Mouse (Mus musculus): Measurements from ENCODE around the gene Hddc3.
"Not testable (repeated sequence)": the region's sequence is repeated elsewhere in the genome, so short reads cannot be mapped to it uniquely, and the experiment has no call there.

Gene Hddc3

DNA sequence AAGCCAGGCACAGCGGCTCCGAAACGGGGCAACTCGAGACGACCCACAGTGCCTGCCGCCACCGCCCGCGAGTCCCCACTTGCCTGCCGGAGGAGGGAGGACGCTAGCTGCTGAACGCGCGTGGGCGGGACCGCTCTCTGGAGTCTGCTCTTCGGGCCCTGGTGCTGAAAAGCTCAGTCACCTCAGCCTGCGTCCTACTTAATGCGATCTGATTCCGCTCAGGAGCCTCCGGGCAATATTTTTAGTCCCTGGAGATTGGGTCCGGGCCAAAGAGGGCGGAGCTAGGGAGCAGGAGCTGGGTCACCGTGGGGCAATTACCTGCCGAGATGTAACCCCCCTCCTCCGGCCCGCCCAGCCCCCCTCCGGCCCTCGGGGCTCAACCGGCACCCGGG is 27.7 kb downstream of the Hddc3 start:
- peak; percentile 78 for DNase-seq (ENCODE audit: low spot score)

- DNase-seq (ENCODE audit: low spot score) = peak; percentile 89
These were observed 28.3 kb downstream of the Hddc3 start, which contains the start of gene Man2a2 for GRCm38 (mm10) chr7:80371041-80371751. Gene Man2a2, minus strand, starts transcription at chr7:80371375.

- no peak for DNase-seq (ENCODE audit: low spot score)
These were observed 29.3 kb downstream of the Hddc3 start for GRCm38 (mm10) chr7:80372166-80372565.

GRCm38 (mm10) chr7:80372667-80373066 is 29.8 kb downstream of the Hddc3 start:
- no peak for DNase-seq (ENCODE audit: low spot score)

GRCm38 (mm10) chr7:80373352-80373751 is 30.4 kb downstream of the Hddc3 start:
- DNase-seq (ENCODE audit: low spot score) = no peak

DNA sequence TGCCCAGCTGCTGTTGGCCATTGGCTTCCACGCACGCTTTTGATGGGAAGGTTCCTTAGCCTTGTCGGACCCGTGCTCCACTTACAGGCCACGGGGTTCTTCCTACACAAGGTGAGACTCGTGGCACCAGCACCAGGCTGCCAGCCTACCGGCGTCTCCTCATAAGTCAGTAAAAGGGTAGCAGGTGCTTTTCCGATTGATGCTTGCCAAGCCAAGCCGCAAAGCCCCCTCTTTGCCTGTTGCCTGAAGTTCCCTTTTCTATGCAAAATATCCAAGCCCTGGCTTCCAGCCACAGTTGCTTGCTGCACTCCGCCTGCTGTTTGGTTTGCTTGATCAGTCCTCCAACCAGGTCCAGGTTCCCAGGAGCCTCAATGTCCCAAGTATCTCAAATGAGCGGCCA is 30.9 kb downstream of the Hddc3 start:
- DNase-seq (ENCODE audit: low spot score) = no peak

- no peak for DNase-seq (ENCODE audit: low spot score)
These were observed 31.4 kb downstream of the Hddc3 start for GRCm38 (mm10) chr7:80374280-80374679.

GRCm38 (mm10) chr7:80374733-80375132 is 31.8 kb downstream of the Hddc3 start:
- no peak for DNase-seq (ENCODE audit: low spot score)

DNA sequence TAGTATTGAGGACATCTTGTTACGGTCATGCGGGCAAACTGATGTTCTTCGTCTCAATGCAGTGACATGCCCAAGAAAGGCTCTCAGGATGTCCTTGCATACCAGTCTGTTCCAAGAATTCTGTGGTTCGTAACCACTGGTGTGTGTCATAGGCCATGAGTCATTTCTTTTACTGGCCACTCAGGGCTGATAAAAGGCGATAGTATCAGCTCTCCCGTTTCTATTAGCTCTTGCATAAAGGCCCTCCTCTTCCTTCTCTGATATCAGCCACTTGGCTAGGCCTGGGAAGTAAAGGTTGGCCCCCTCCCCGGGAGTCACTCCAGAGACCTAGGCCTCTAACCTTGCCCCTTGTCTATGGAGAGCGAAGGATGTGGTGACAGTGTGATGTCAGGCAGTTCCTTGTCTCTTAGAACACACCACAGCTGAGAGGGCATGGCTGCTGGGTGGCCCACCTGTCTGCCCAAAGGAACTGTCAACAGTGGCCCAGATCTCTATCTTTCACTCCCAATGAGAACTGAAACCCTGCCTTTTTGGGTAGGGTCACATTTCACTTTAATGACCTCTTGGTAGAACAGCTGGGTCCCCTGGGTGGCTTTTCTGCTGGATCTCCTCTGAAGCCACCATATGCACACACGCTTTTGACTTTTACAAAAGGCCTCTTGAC is 32.6 kb downstream of the Hddc3 start:
- DNase-seq (ENCODE audit: low spot score) = no peak

DNA sequence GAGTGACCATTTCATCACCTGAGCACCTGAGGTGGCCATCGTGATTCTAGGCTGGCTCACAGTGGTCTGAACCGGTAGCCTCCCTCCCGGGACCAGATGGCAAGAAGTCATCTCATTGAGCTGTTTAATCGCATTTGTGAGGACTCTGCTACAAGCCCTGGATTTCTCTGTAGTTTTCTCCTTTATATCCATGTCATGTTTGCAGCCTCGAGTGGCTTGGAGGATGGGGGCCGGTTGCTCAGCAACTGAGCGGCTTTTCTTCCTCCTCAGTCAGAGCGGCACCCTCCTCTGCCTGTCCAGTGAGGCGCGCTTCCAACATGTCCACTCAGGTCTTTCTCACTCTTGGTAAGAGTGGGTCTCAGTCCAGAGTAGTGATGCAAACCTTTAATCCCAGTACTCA is 33.3 kb downstream of the Hddc3 start:
- no peak for DNase-seq (ENCODE audit: low spot score)

DNA sequence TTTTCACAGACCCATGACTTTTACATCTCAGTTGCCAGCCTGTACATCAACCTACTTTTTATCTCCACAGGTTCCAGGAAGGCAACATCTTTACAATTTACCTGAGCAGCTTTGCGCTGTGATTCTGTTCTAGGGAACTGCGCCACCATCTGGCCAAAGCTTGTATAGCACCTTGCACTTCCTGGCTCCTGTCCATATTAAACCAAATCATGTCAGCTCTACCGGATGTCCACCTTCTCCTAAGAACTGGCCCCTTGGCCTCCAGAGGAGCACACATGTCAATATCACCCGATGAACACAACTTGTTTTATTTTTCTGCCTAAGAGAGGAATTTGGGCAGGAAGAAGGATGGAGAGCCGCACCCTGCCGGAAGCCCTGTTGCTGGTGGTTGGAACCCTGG is 34.6 kb downstream of the Hddc3 start:
- peak; percentile 51 for DNase-seq (ENCODE audit: low spot score)

DNA sequence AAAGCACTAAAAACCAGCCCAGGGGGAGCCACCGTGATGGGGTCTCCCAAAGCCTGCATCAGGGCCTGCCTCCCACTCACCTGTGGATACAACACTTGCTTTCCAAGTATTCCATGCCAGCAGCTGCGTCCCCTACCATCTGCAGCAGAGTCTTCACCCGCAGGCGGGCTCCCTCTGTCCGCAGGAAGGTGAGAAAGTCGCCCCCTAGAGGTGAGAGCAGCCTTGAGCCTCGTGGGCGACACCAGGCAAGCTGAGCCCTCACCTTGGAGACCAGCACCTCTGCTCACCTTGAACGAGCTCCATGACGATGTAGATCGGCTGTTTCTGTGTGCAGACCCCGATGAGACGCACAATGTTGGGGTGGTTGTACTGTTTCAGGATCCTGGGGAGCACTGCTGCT is 36.6 kb downstream of the Hddc3 start:
- peak; percentile 43 for DNase-seq (ENCODE audit: low spot score)

DNA sequence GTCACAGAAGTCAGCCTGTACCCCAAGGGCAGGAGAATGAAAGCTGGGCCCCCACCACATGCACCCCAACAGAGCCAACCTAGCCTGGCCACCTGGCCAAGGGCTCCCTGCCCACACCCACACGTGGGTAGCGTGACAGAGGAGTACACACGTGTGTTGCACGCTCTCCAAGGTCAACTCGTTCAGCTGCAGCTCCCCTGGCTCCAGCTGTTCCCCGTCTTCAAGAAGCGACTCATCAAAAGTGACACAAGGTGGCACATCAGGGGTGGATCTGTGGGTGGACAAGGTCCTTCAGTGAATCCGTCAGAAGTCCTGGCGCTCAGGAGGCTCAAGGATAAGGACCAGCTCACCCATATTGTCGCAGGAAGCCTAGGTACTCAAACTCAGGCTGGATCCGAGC is 40.0 kb downstream of the Hddc3 start:
- no peak for DNase-seq (ENCODE audit: low spot score)

GRCm38 (mm10) chr7:80386235-80386930 is 43.5 kb downstream of the Hddc3 start:
- DNase-seq (ENCODE audit: low spot score) = peak; percentile 86

DNA sequence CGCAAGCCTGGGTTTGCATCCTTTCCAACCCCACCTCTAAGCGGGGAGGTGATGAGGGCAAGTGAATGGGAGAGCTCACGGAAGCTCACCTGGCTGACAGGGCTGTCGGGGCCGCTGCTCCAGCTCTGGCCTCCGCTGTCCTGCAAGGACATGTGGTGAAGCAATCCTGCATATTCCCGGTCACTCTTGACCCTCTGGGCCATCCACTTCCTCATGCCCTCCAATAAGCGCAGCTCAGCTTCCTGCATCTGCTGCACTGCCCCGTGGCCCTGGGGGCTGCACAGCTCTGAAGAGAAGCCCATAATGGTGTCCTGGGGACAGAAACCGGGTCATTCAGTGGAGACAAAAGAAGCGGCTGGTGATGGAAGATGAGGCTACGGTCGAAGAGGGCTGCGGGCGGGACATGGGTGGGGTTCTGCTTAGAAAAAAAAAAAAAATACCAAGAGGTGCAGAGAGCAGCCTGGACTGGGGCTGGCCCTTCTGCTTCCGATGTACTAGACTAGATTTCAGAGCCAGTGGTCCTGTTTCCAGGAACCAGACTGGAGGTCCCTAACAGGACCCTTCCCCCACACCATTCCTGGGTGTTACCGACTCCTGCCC is 44.2 kb downstream of the Hddc3 start:
- no peak for DNase-seq (ENCODE audit: low spot score)

GRCm38 (mm10) chr7:80387633-80388543 is 45.0 kb downstream of the Hddc3 start, which contains the start of gene Fes:
Gene Fes, minus strand, starts transcription at chr7:80387946.
- DNase-seq (ENCODE audit: low spot score) = peak; percentile 55

DNA sequence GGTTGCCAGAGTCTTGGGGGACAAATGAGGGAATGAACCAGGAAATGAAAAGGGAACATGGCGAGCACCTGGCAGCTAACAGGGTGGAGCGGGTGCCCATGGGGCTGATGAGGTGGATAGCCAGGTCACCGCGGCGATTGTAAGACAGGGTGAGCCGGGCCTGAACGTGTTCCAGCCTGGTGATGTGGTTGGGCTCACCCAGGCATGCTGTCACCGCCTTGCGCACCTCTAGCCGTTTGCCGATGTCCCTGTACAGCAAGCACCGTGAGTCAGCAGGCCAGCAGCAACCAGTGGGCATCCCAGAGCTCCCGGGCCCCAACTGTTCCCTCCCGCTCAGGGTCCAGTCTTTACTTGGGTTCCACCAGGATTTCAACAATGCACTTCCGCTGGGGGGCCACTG is 49.2 kb downstream of the Hddc3 start:
- no peak for DNase-seq (ENCODE audit: low spot score)

- no peak for DNase-seq (ENCODE audit: low spot score)
These were observed 51.7 kb downstream of the Hddc3 start for GRCm38 (mm10) chr7:80394600-80394999.

DNA sequence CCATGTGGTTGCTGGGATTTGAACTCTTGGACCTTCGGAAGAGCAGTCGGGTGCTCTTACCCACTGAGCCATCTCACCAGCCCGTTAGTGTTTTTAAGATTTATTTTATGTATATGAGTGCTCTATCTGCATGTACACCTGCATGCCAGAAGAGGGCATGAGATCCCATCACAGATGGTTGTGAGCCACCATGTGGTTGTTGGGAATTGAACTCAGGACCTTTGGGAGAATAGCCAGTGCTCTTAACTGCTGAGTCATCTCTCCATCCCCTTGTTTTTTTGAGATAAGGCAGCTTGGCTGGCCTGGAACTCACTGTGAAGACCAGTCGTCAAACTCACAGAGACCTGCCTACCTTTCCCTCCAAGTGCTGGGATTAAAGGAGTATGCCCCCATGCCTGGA is 53.5 kb downstream of the Hddc3 start:
- not testable (repeated sequence) for DNase-seq (ENCODE audit: low spot score)

GRCm38 (mm10) chr7:80397986-80398385 is 55.1 kb downstream of the Hddc3 start:
- DNase-seq (ENCODE audit: low spot score) = no peak

DNA sequence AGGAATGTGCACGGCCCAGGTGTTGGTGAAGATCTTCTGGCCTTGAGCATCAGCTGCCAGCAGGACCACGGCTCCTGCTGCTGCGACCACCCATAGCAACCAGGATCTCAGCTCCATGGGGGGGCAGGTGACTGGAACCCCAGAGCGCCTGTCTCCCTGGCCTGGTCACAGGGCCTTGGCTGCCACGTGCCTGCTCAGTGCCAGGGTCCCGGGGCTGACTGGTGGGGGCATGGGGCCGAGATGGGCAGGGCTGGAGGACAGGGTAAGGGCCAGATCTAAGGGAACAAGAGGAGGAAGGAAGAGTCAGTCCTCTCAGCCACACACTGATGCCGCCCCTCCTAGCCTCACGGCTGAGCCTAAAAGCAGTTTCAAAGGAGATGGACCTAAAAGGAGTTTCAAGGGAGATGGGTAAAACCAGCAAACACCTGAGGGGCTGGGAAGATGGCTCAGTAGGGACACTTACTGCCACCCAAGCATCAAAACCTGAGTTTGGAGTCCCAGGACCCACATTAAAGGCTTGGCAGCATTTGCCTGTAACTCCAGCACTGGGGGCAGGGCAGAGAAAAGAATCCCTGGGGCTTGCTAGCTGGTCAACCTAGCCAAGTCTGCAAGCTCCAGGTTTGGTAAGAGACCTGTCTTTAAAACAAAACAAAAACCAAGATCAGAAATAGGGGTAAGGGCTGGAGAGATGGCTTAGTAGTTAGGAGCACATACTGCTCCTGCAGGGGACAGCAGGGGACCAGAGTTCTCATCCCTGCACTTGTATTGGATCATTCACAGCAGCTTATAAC is 55.9 kb downstream of the Hddc3 start:
- DNase-seq (ENCODE audit: low spot score) = no peak
